Mouse (Mus musculus) CD4-positive, CD25-positive, alpha-beta regulatory T cell, adult 4 months (primary cell): Measurements from ENCODE around the gene Nr1d1. TPM values are rescaled to one million over a fixed set of nuclear protein-coding genes. Genes with fewer than 3 reads are reported as not detected.

Experiments
- ATAC-seq: one replicate; pipeline ENCODE4 v1.8.0; 2017
- polyA plus RNA-seq, 2 experiments: library from polyadenylated mRNA; unstranded; fragments of 100-300 nt; shearing (Covaris generic); gene quantifications; one replicate each; pipeline ENCODE4 v1.2.1; 2017

The Nr1d1 gene
- polyA plus RNA-seq, 2 experiments from 2014 or later = 4.9 to 12.3 TPM

- no peak for ATAC-seq
These were observed 40.0 kb downstream of the Nr1d1 start for GRCm38 (mm10) chr11:98735111-98735510.

GRCm38 (mm10) chr11:98734020-98734419 is 41.1 kb downstream of the Nr1d1 start:
- ATAC-seq = no peak

GRCm38 (mm10) chr11:98731134-98731533 is 44.0 kb downstream of the Nr1d1 start:
- no peak for ATAC-seq

- no peak for ATAC-seq
These were observed 44.4 kb downstream of the Nr1d1 start for GRCm38 (mm10) chr11:98730727-98731126.

GRCm38 (mm10) chr11:98729119-98729588 is 46.0 kb downstream of the Nr1d1 start, which contains the start of gene Med24:
TSS of gene Med24 (minus strand) at chr11:98729435.
- ATAC-seq = peak; percentile 100

GRCm38 (mm10) chr11:98725926-98726506 is 49.1 kb downstream of the Nr1d1 start:
- ATAC-seq = no peak

- no peak for ATAC-seq
These were observed 52.0 kb downstream of the Nr1d1 start for GRCm38 (mm10) chr11:98723098-98723497.

GRCm38 (mm10) chr11:98721458-98722226 is 53.5 kb downstream of the Nr1d1 start:
- no peak for ATAC-seq

- no peak for ATAC-seq
These were observed 54.4 kb downstream of the Nr1d1 start for GRCm38 (mm10) chr11:98720756-98721155.

Other genes with a start within 250 kb of the Nr1d1 start
- gene Ikzf3, start 229.3 kb downstream of the Nr1d1 start, polyA plus RNA-seq = 10 to 100 TPM; 77.0 to 98.7 TPM
- 1 to 10 TPM; 5.0 to 6.0 TPM for gene Zpbp2, start 224.2 kb downstream of the Nr1d1 start, polyA plus RNA-seq
- gene Ormdl3, start 188.0 kb downstream of the Nr1d1 start, polyA plus RNA-seq = 10 to 100 TPM; 25.9 to 53.6 TPM
- gene Lrrc3c, start 177.0 kb downstream of the Nr1d1 start, polyA plus RNA-seq = not detected
- 1 to 10 TPM; 1.0 to 9.6 TPM for gene Gm12355, start 149.7 kb downstream of the Nr1d1 start, polyA plus RNA-seq
- gene Gsdma3, start 149.0 kb downstream of the Nr1d1 start, polyA plus RNA-seq = under 1 TPM in 1 of 2 experiments, not detected in 1; 0.20 TPM
- gene Gsdma2, start 128.6 kb downstream of the Nr1d1 start, polyA plus RNA-seq = not detected
- gene Gsdma, start 111.0 kb downstream of the Nr1d1 start, polyA plus RNA-seq = under 1 TPM in 1 of 2 experiments, not detected in 1; 0.12 TPM
- gene Psmd3, start 92.8 kb downstream of the Nr1d1 start, polyA plus RNA-seq = 10 to 100 TPM; 13.8 to 17.5 TPM
- not detected for gene Csf3, start 74.1 kb downstream of the Nr1d1 start, polyA plus RNA-seq
- 10 to 100 TPM; 27.0 to 37.5 TPM for gene Med24, start 45.9 kb downstream of the Nr1d1 start, polyA plus RNA-seq
- 1 to 10 TPM; 4.8 to 5.7 TPM for gene Thra, start 34.7 kb downstream of the Nr1d1 start, polyA plus RNA-seq
- gene Msl1, start 20.2 kb upstream of the Nr1d1 start, polyA plus RNA-seq = 10 to 100 TPM; 22.3 to 24.8 TPM
- gene Casc3, start 29.6 kb upstream of the Nr1d1 start, polyA plus RNA-seq = 10 to 100 TPM; 13.6 to 14.5 TPM
- gene Rapgefl1, start 61.5 kb upstream of the Nr1d1 start, polyA plus RNA-seq = under 1 TPM in 1 of 2 experiments, not detected in 1; 0.48 TPM
- 10 to 100 TPM; 13.5 to 13.9 TPM for gene Wipf2, start 88.3 kb upstream of the Nr1d1 start, polyA plus RNA-seq
- gene Cdc6, start 132.5 kb upstream of the Nr1d1 start, polyA plus RNA-seq = 1 to 10 TPM; 4.1 to 8.5 TPM
- 1 to 10 TPM; 8.6 to 8.9 TPM for gene Rara, start 152.5 kb upstream of the Nr1d1 start, polyA plus RNA-seq
- not detected for gene Gjd3, start 207.7 kb upstream of the Nr1d1 start, polyA plus RNA-seq
- gene Top2a, start 248.9 kb upstream of the Nr1d1 start, polyA plus RNA-seq = 10 to 100 TPM; 39.6 to 58.8 TPM